Mouse (Mus musculus) hindbrain, embryonic 14.5 days (tissue): Measurements from ENCODE around the gene Acp7. TPM values are rescaled to one million over a fixed set of nuclear protein-coding genes. Genes with fewer than 3 reads are reported as not detected.

Source experiments
- ATAC-seq: fragments of 200-750 bp; cut with Nextera tagmentation; 2 replicates; pipeline ENCODE4 v1.8.0; 2017; ENCODE audit warnings: moderate number of reproducible peaks, mild to moderate bottlenecking, moderate TSS enrichment, moderate library complexity; ENCODE audit not compliant: low FRiP score
- DNase-seq: peaks from one replicate; pipeline ENCODE4 v3.0.0-alpha.2; 2015; ENCODE audit warnings: low spot score
- H3K27ac ChIP-seq: fragments of 300-500 bp; sonication (generic); 2 replicates; pipeline ENCODE4 v1.5.1; 2014; ENCODE audit warnings: mild to moderate bottlenecking, moderate library complexity
- H3K27me3 ChIP-seq: fragments of 300-500 bp; sonication (generic); 2 replicates; pipeline ENCODE4 v1.6.1; 2014; ENCODE audit warnings: mild to moderate bottlenecking, low read length, mixed read lengths; ENCODE audit not compliant: control insufficient read depth, insufficient read depth
- H3K36me3 ChIP-seq: fragments of 300-500 bp; sonication (generic); replicated peaks from 2 replicates; pipeline ENCODE4 v1.6.1; 2014; ENCODE audit not compliant: control insufficient read depth, insufficient read depth
- H3K4me1 ChIP-seq: fragments of 300-500 bp; sonication (generic); replicated peaks from 2 replicates; pipeline ENCODE4 v1.6.1; 2014; ENCODE audit warnings: antibody characterized with exemption, low read length, mixed read lengths; ENCODE audit not compliant: control insufficient read depth, insufficient read depth
- H3K4me2 ChIP-seq: fragments of 300-500 bp; sonication (generic); replicated peaks from 2 replicates; pipeline ENCODE4 v1.6.1; 2014; ENCODE audit warnings: mild to moderate bottlenecking, moderate library complexity
- H3K4me3 ChIP-seq: fragments of 300-500 bp; sonication (generic); replicated peaks from 2 replicates; pipeline ENCODE4 v1.5.1; 2014; ENCODE audit warnings: mild to moderate bottlenecking, low read length
- H3K9ac ChIP-seq: fragments of 300-500 bp; sonication (generic); 2 replicates; pipeline ENCODE4 v1.6.1; 2014
- H3K9me3 ChIP-seq: fragments of 300-500 bp; sonication (generic); 2 replicates; pipeline ENCODE4 v1.6.1; 2016; ENCODE audit warnings: low read length; ENCODE audit not compliant: control insufficient read depth
- WGBS: fragments of 180-500 bp; shearing (Covaris S2); extraction: QIAGEN DNeasy Blood & Tissue Kit; methylation state at CpG from one replicate; pipeline ENCODE4 v1.1.7; 2014; 5-methylcytosine and 5-hydroxymethylcytosine counted together
- microRNA-seq: library from miRNA; unstranded; fragments of <30 nt; microRNA quantifications from one replicate; pipeline ENCODE4, GENCODE M21; 2016
- polyA plus RNA-seq: library from polyadenylated mRNA; unstranded; fragments of >200 nt; fragmentation: Nextera tagmentation; extraction: Ambion mirVana; gene quantifications from 2 replicates; pipeline ENCODE4 v1.2.1, GENCODE M21; 2014

Gene Acp7
- polyA plus RNA-seq, 1 experiment from 2014 or later: 0.51 TPM

DNA sequence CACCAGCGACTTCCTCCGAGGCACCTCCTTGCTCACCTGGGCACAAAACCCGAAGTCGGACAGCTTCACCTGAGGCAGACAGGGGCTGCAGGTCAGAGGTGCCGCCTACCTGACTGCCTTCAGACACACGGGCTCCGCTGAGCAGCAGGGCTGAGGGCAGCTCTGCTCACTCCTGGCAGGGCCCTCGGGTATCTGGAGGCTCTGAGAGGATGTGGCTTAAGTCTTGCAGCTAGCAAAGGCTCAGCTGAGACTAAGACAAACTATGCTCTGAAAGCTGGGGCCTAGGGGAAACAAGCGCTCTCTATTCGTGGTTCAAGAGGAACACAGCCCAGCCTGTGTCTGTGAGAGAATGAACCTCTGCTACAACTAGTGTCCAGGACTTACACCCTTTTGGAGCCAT, 70.3 kb downstream of the Acp7 start:
- no peaks in the 10 kb centered on the region for H3K27me3 ChIP-seq
- peaks cover 67% of the 10 kb centered on the region for H3K36me3 ChIP-seq
- no peak overlapping the region for H3K9ac ChIP-seq
- ATAC-seq (no peak), DNase-seq (no peak)
- no peak overlapping the region for H3K4me2 ChIP-seq
- H3K9me3 ChIP-seq: no peaks in the 10 kb centered on the region
- WGBS: 92% methylated on average over 10 of the region's 10 CpGs
- no peak overlapping the region for H3K27ac ChIP-seq
- no peaks in the 10 kb centered on the region for H3K4me1 ChIP-seq
- H3K4me3 ChIP-seq: no peak overlapping the region

DNA sequence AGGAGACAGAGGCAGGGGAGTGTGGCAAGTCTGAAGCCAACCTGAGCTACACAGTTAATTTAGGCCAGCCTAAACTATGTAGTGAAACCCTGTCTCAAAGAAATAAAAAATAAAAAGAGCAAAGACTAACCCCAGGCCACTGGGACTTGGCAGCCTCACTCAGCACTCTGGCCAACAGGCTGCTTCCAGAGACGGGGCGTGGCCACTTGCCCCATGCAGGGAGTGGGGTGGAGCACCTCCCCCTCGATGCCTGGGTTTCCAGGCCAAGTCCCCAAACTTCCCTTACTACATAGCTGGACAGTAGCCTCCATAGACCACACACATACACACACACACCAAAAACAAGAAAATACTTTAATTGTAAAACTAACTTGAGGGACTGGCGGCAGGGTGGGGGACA, 72.6 kb downstream of the Acp7 start:
- ATAC-seq: no peak

DNA sequence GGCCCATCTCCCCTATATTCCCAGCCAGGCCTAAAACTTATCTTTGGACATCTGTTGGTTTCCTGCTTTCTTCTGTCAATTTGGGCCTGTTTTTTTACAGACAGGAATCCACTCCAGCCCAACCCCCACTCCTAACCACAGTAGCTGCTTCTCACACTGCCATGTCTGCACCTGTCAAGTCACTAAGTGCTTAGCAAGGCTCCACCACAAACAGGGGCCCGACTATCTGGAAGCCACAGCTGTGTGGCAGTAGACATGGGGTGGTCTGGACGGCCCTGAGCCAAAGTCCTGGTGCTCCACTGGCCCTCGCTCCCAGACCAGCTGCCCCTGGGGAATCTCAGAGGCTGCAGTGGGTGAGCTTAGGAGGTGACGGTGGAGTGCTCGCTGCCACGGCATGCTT, 73.4 kb downstream of the Acp7 start:
- Histone ChIP-seq H3K9me3 (no peaks in the 10 kb centered on the region), H3K4me3 (no peak overlapping the region), H3K9ac (no peak overlapping the region), H3K27me3 (no peaks in the 10 kb centered on the region), H3K4me2 (no peak overlapping the region), H3K36me3 (peaks cover 37% of the 10 kb centered on the region), H3K4me1 (no peaks in the 10 kb centered on the region), H3K27ac (no peak overlapping the region)
- ATAC-seq (no peak), DNase-seq (no peak)
- WGBS: 87% methylated on average over 6 of the region's 6 CpGs

More for the DNA sequence above, 72.6 kb downstream of the Acp7 start:
- Histone ChIP-seq H3K9ac (no peak overlapping the region), H3K9me3 (no peaks in the 10 kb centered on the region), H3K4me2 (no peak overlapping the region), H3K27me3 (no peaks in the 10 kb centered on the region), H3K36me3 (peaks cover 44% of the 10 kb centered on the region), H3K27ac (no peak overlapping the region), H3K4me1 (no peaks in the 10 kb centered on the region), H3K4me3 (no peak overlapping the region)
- DNase-seq: no peak
- WGBS: 56% methylated on average over 4 of the region's 4 CpGs

Small RNAs within 50 kb of the gene (microRNA-seq; reads per million reads assigned to microRNA genes)
- gene Mir7049: 0.48 reads per million

Other genes starting within 250 kb of the Acp7 start
- gene Med29, start 238.6 kb downstream of the Acp7 start, polyA plus RNA-seq: 39.2 and 44.5 TPM in 2 replicates
- gene Paf1, start 238.4 kb downstream of the Acp7 start, polyA plus RNA-seq: 73.9 and 74.3 TPM in 2 replicates
- gene Gmfg, start 193.9 kb downstream of the Acp7 start, polyA plus RNA-seq: 4.7 and 6.6 TPM in 2 replicates
- 25.5 and 28.7 TPM in 2 replicates for gene Lrfn1, start 179.4 kb downstream of the Acp7 start, polyA plus RNA-seq
- not detected in 2 replicates for gene Ifnl2, start 120.9 kb downstream of the Acp7 start, polyA plus RNA-seq
- gene Ifnl3, start 108.5 kb downstream of the Acp7 start, polyA plus RNA-seq: not detected in 2 replicates
- gene Sycn, start 90.4 kb downstream of the Acp7 start, polyA plus RNA-seq: not detected in 2 replicates
- 0.12 and 0.13 TPM in 2 replicates for gene Nccrp1, start 84.1 kb downstream of the Acp7 start, polyA plus RNA-seq
- gene Samd4b, start 33.2 kb downstream of the Acp7 start, polyA plus RNA-seq: 26.8 and 27.6 TPM in 2 replicates
- gene Pak4, start 33.1 kb downstream of the Acp7 start, polyA plus RNA-seq: 13.2 and 14.2 TPM in 2 replicates
- gene Fbxo27, start 61.5 kb upstream of the Acp7 start, polyA plus RNA-seq: 8.5 and 11.5 TPM in 2 replicates
- 2.3 TPM in 2 replicates for gene Fbxo17, start 85.5 kb upstream of the Acp7 start, polyA plus RNA-seq
- 113 and 118 TPM in 2 replicates for gene Mrps12, start 110.5 kb upstream of the Acp7 start, polyA plus RNA-seq
- 16.6 and 18.2 TPM in 2 replicates for gene Sars2, start 110.7 kb upstream of the Acp7 start, polyA plus RNA-seq
- gene Ccer2, start 124.8 kb upstream of the Acp7 start, polyA plus RNA-seq: 0.33 and 0.65 TPM in 2 replicates
- 106 and 113 TPM in 2 replicates for gene Sirt2, start 135.4 kb upstream of the Acp7 start, polyA plus RNA-seq
- 62.9 and 68.8 TPM in 2 replicates for gene Nfkbib, start 136.2 kb upstream of the Acp7 start, polyA plus RNA-seq
- 1.4 and 2.7 TPM in 2 replicates for gene Rinl, start 157.6 kb upstream of the Acp7 start, polyA plus RNA-seq
- gene Hnrnpl, start 177.2 kb upstream of the Acp7 start, polyA plus RNA-seq: 142 and 150 TPM in 2 replicates
- 92.6 and 99.0 TPM in 2 replicates for gene Ech1, start 193.9 kb upstream of the Acp7 start, polyA plus RNA-seq
- gene Lgals4, start 202.5 kb upstream of the Acp7 start, polyA plus RNA-seq: 2.8 and 3.2 TPM in 2 replicates
- gene Lgals7, start 232.5 kb upstream of the Acp7 start, polyA plus RNA-seq: 2.9 and 3.0 TPM in 2 replicates